Mouse (Mus musculus): ENCODE measurements around the gene Spred3.

- TF ChIP-seq CTCF (IDR thresholded peaks at IDR 0.05; ENCODE audit: extremely low read depth, insufficient read length, insufficient replicate concordance, low read depth, low read length) (0 out of 2 replicates have a peak, but pooled peaks have one; percentile 11), POLR2A (IDR thresholded peaks at IDR 0.05; ENCODE audit: low read depth, low read length) (peak; percentile 49)
Observed at GRCm38 (mm10) chr7:29155838-29156782, 14.1 kb downstream of the Spred3 start, which contains the start of gene Fam98c.

All from small intestine, adult 2 months (tissue).